Mouse (Mus musculus) midbrain, postnatal 0 days (tissue): ENCODE data around the gene Duox2. TPM values are rescaled to one million over a fixed set of nuclear protein-coding genes. Genes with fewer than 3 reads are reported as not detected.
A peak's percentile ranks its signal among the peaks of the same experiment; 100 is the strongest.

Experiments used
- ATAC-seq: fragments of 200-750 bp; cut with Nextera tagmentation; 2 replicates; pipeline ENCODE4 v1.8.0; 2017; ENCODE audit warnings: moderate number of reproducible peaks, mild to moderate bottlenecking, moderate TSS enrichment, moderate library complexity; ENCODE audit not compliant: low FRiP score
- DNase-seq: peaks from one replicate; pipeline ENCODE4 v3.0.0-alpha.2; 2015; ENCODE audit warnings: low spot score
- H3K27ac ChIP-seq: fragments of 300-500 bp; sonication (generic); 2 replicates; pipeline ENCODE4 v1.5.1; 2014; ENCODE audit warnings: low read depth, mild to moderate bottlenecking, low read length, mixed read lengths
- H3K27me3 ChIP-seq: fragments of 300-500 bp; sonication (generic); 2 replicates; pipeline ENCODE4 v1.6.1; 2014; ENCODE audit warnings: low read length, control low read depth, mixed read lengths; ENCODE audit not compliant: insufficient read depth
- H3K36me3 ChIP-seq: fragments of 300-500 bp; sonication (generic); 2 replicates; pipeline ENCODE4 v1.6.1; 2014; ENCODE audit warnings: low read length, control low read depth, mixed read lengths; ENCODE audit not compliant: insufficient read depth
- H3K4me1 ChIP-seq: fragments of 300-500 bp; sonication (generic); 2 replicates; pipeline ENCODE4 v1.6.1; 2014; ENCODE audit warnings: mild to moderate bottlenecking, control low read depth, antibody characterized with exemption, low read length, mixed read lengths; ENCODE audit not compliant: insufficient read depth
- H3K4me2 ChIP-seq: fragments of 300-500 bp; sonication (generic); 2 replicates; pipeline ENCODE4 v1.6.1; 2014; ENCODE audit warnings: low read depth, mild to moderate bottlenecking, low read length, mixed read lengths; ENCODE audit not compliant: poor library complexity, severe bottlenecking
- H3K4me3 ChIP-seq: fragments of 300-500 bp; sonication (generic); 2 replicates; pipeline ENCODE4 v1.5.1; 2014; ENCODE audit warnings: low read depth, mild to moderate bottlenecking, low read length, moderate library complexity
- H3K9ac ChIP-seq: fragments of 300-500 bp; sonication (generic); replicated peaks from 2 replicates; pipeline ENCODE4 v1.6.1; 2014; ENCODE audit warnings: mild to moderate bottlenecking, low read length, moderate library complexity, mixed read lengths; ENCODE audit not compliant: poor library complexity, severe bottlenecking
- H3K9me3 ChIP-seq: fragments of 300-500 bp; sonication (generic); 2 replicates; pipeline ENCODE4 v1.6.1; 2016; ENCODE audit warnings: low read length, control low read depth
- CTCF ChIP-seq: IDR thresholded peaks from 2 replicates; pipeline ENCODE4 v1.5.1; 2016; ENCODE audit warnings: antibody characterized with exemption, mild to moderate bottlenecking
- WGBS: fragments of 180-500 bp; shearing (Covaris S2); extraction: QIAGEN DNeasy Blood & Tissue Kit; methylation state at CpG from one replicate; pipeline ENCODE4 v1.1.7; 2014; 5-methylcytosine and 5-hydroxymethylcytosine counted together
- polyA plus RNA-seq: library from polyadenylated mRNA; unstranded; fragments of >200 nt; fragmentation: Nextera tagmentation; extraction: Ambion mirVana; gene quantifications from 2 replicates; pipeline ENCODE4 v1.2.1, GENCODE M21; 2015
- total RNA-seq: library from RNA; depleted of rRNA; stranded (reverse); fragments of >200 nt; gene quantifications from 2 replicates; pipeline ENCODE4 v1.2.3, GENCODE M21; 2014; rRNA removed

Gene Duox2
- total and polyA plus RNA-seq, 2 experiments from 2014 or later, result 0.05 to 0.17 TPM

DNA sequence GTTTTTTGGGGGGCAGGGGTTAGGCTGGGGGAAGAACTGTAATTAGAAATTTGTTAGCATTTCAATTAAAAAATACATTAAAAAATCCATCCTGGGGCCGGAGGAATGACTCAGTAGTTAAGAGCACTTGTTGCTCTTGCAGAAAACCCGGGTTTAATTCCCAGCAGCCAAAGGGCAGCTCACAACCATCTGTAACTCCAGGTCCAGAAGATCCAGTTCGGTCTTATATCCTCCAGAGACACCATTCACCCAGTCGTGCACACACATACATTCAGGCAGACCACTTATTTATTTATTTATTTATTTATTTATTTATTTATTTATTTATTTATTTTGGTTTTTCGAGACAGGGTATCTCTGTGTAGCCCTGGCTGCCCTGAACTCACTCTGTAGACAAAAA lies 64.9 kb downstream of the Duox2 start:
- no peak for TF ChIP-seq CTCF
- Histone ChIP-seq H3K27me3 (no peaks in the 10 kb centered on the region), H3K27ac (no peak overlapping the region), H3K4me3 (peak overlapping the region; percentile 54), H3K9me3 (no peaks in the 10 kb centered on the region), H3K36me3 (no peaks in the 10 kb centered on the region), H3K4me1 (no peaks in the 10 kb centered on the region), H3K9ac (no peak overlapping the region), H3K4me2 (peak overlapping the region; percentile 67)
- ATAC-seq (0 out of 2 replicates have a peak, but pooled peaks have one; percentile 3), DNase-seq (no peak)
- WGBS, result 57% methylated on average over 5 of the region's 5 CpGs

- no peaks in the 10 kb centered on the region for H3K9me3 ChIP-seq
- no peaks in the 10 kb centered on the region for H3K4me1 ChIP-seq
- H3K27ac ChIP-seq, result no peak overlapping the region
- no peak for TF ChIP-seq CTCF
- no peak overlapping the region for H3K4me3 ChIP-seq
- 71% methylated on average over 9 of the region's 9 CpGs for WGBS
- ATAC-seq (no peak), DNase-seq (no peak)
- H3K4me2 ChIP-seq, result no peak overlapping the region
- H3K9ac ChIP-seq, result no peak overlapping the region
- H3K36me3 ChIP-seq, result no peaks in the 10 kb centered on the region
- H3K27me3 ChIP-seq, result no peaks in the 10 kb centered on the region
Measured at GRCm38 (mm10) chr2:122231616-122232015, 66.6 kb downstream of the Duox2 start.

DNA sequence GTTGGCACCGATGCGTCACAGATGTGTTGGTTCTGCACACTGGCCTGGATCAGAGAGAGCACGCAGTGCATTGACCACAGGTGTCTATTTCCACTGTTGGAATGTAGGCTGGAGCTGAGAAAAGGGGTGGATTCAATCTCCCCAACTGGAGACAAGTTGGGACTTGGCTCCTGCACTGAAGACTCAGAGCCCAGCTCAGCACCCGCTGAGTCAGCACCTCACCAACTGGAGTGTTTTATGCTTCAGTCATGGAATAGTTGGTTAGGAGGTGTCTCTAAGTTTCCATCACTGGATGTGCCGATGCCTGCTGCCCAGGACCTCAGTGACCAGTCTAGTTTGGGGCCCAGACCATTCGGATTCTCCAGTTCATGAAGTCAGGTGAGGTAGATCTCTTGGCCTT lies 67.9 kb downstream of the Duox2 start:
- Histone ChIP-seq H3K4me2 (no peak overlapping the region), H3K27ac (no peak overlapping the region), H3K4me1 (no peaks in the 10 kb centered on the region), H3K9ac (no peak overlapping the region), H3K36me3 (no peaks in the 10 kb centered on the region), H3K9me3 (no peaks in the 10 kb centered on the region), H3K4me3 (no peak overlapping the region), H3K27me3 (no peaks in the 10 kb centered on the region)
- WGBS, result 89% methylated on average over 6 of the region's 6 CpGs
- ATAC-seq (no peak), DNase-seq (no peak)
- no peak for TF ChIP-seq CTCF

Other genes with a start within 250 kb of the Duox2 start
- gene Spg11, start 180.1 kb downstream of the Duox2 start, total RNA-seq, result 20.1 and 25.3 TPM in 2 replicates
- gene Spg11, start 180.1 kb downstream of the Duox2 start, polyA plus RNA-seq, result 4.0 and 4.9 TPM in 2 replicates
- gene B2m, start 150.8 kb downstream of the Duox2 start, total RNA-seq, result 106 and 108 TPM in 2 replicates
- gene B2m, start 150.8 kb downstream of the Duox2 start, polyA plus RNA-seq, result 147 and 161 TPM in 2 replicates
- gene Trim69, start 137.7 kb downstream of the Duox2 start, total RNA-seq, result not detected in 2 replicates
- not detected in 2 replicates for gene Trim69, start 137.7 kb downstream of the Duox2 start, polyA plus RNA-seq
- gene Patl2, start 112.3 kb downstream of the Duox2 start, total RNA-seq, result 0.16 TPM in 1 of 2 replicates, not detected in the other
- gene Patl2, start 112.3 kb downstream of the Duox2 start, polyA plus RNA-seq, result 0.06 TPM in 1 of 2 replicates, not detected in the other
- gene Terb2, start 112.2 kb downstream of the Duox2 start, total RNA-seq, result not detected in 2 replicates
- gene Terb2, start 112.2 kb downstream of the Duox2 start, polyA plus RNA-seq, result not detected in 2 replicates
- 32.5 and 33.8 TPM in 2 replicates for gene Sord, start 63.7 kb downstream of the Duox2 start, total RNA-seq
- gene Sord, start 63.7 kb downstream of the Duox2 start, polyA plus RNA-seq, result 29.4 and 31.1 TPM in 2 replicates
- 0.49 and 0.61 TPM in 2 replicates for gene Duoxa2, start 451 bp upstream of the Duox2 start, total RNA-seq
- 0.43 and 0.82 TPM in 2 replicates for gene Duoxa2, start 451 bp upstream of the Duox2 start, polyA plus RNA-seq
- gene Duoxa1, start 15.3 kb upstream of the Duox2 start, total RNA-seq, result not detected in 2 replicates
- 0.41 and 0.44 TPM in 2 replicates for gene Duoxa1, start 15.3 kb upstream of the Duox2 start, polyA plus RNA-seq
- gene Duox1, start 17.2 kb upstream of the Duox2 start, total RNA-seq, result 0.24 and 0.33 TPM in 2 replicates
- gene Duox1, start 17.2 kb upstream of the Duox2 start, polyA plus RNA-seq, result 0.11 and 0.16 TPM in 2 replicates
- 95.6 and 138 TPM in 2 replicates for gene Shf, start 70.7 kb upstream of the Duox2 start, total RNA-seq
- gene Shf, start 70.7 kb upstream of the Duox2 start, polyA plus RNA-seq, result 9.2 and 11.6 TPM in 2 replicates
- gene Slc28a2, start 128.0 kb upstream of the Duox2 start, total RNA-seq, result not detected in 2 replicates
- 0.10 TPM in 1 of 2 replicates, not detected in the other for gene Slc28a2, start 128.0 kb upstream of the Duox2 start, polyA plus RNA-seq
- 0.05 TPM in 2 replicates for gene Gm14085, start 186.5 kb upstream of the Duox2 start, total RNA-seq
- gene Gm14085, start 186.5 kb upstream of the Duox2 start, polyA plus RNA-seq, result not detected in 2 replicates